Mouse (Mus musculus) bone marrow, adult 2 months (tissue): ENCODE measurements around the gene Man1a.

ENCODE experiments used
- CTCF ChIP-seq: fragments of 200-500 bp; IDR thresholded peaks from 2 replicates; pipeline ENCODE4 v1.5.1; 2011; ENCODE audit warnings: low read length, control low read depth; ENCODE audit not compliant: control insufficient read depth, insufficient read depth
- POLR2A ChIP-seq: fragments of 200-500 bp; IDR thresholded peaks from 2 replicates; pipeline ENCODE4 v1.6.1; 2011; ENCODE audit warnings: low read depth, mild to moderate bottlenecking, control low read depth, low read length, borderline replicate concordance; ENCODE audit not compliant: control insufficient read depth

GRCm38 (mm10) chr10:54034779-54035178, 41.6 kb downstream of the Man1a start:
- TF ChIP-seq CTCF (no peak), POLR2A (no peak)
